ENCODE assay signal across 10 mouse cellular contexts in genomic region chr8:108705751-108706150, GRCm38 (mm10).
DNase-seq lines count a peak whose midpoint lies in the region; ATAC-seq and TF ChIP-seq lines count a peak whose summit lies in the region.
"Had no signal": no experiment of that assay in that cellular context is flagged by ENCODE, and none has a peak within 500 bp of the region (broad histone marks: within the 10 kb centered on the region; RNA-seq: fewer than 3 reads in every experiment).

No protein-coding gene starts in this region.

- H3K4me2 ChIP-seq in kidney, embryonic 15.5 days = peak overlapping the region; percentile 85
- peak overlapping the region; percentile 65 for H3K4me2 ChIP-seq in forebrain, embryonic 11.5 days (ENCODE audit: low read depth, low read length, severe bottlenecking)
- peak overlapping the region; percentile 95; the same call in 1 of the 2 replicates for H3K4me2 ChIP-seq in intestine, postnatal 0 days (replicated peaks; ENCODE audit: low read depth)
- H3K4me2 ChIP-seq in midbrain, postnatal 0 days (ENCODE audit: low read depth, low read length, poor library complexity, severe bottlenecking) = peak overlapping the region; percentile 99

- TF ChIP-seq CTCF in kidney, adult 2 months (conservative IDR thresholded peaks at IDR 0.05; ENCODE audit: insufficient read depth, insufficient read length, low read depth, low read length) = no peak
- TF ChIP-seq CTCF in intestine, postnatal 0 days (IDR thresholded peaks at IDR 0.05; ENCODE audit: low read depth) = no peak
- no peak for TF ChIP-seq CTCF in midbrain, postnatal 0 days (IDR thresholded peaks at IDR 0.05)

- WGBS in kidney, embryonic 15.5 days = 44% methylated on average over 2 of the region's 2 CpGs
- WGBS in kidney, adult 2 months = 90% methylated on average over 2 of the region's 2 CpGs
- WGBS in forebrain, embryonic 11.5 days = 36% methylated on average over 2 of the region's 2 CpGs
- 70% methylated on average over 2 of the region's 2 CpGs for WGBS in intestine, postnatal 0 days
- 31% methylated on average over 2 of the region's 2 CpGs for WGBS in midbrain, postnatal 0 days

- H3K27me3 ChIP-seq in kidney, embryonic 15.5 days = peaks cover 15% of the 10 kb centered on the region
- peaks cover 8% of the 10 kb centered on the region for H3K27me3 ChIP-seq in kidney, adult 2 months (replicated peaks; ENCODE audit: control insufficient read depth, insufficient read depth, low read length)
- H3K27me3 ChIP-seq in forebrain, embryonic 11.5 days (ENCODE audit: control insufficient read depth, insufficient read depth, low read length) = peaks cover 2% of the 10 kb centered on the region
- H3K27me3 ChIP-seq in intestine, postnatal 0 days (replicated peaks; ENCODE audit: control insufficient read depth, insufficient read depth, low read length) = no peaks in the 10 kb centered on the region; the same call in 1 of the 2 replicates
- no peaks in the 10 kb centered on the region for H3K27me3 ChIP-seq in midbrain, postnatal 0 days (ENCODE audit: insufficient read depth, low read length)

- TF ChIP-seq POLR2A in kidney, adult 2 months (IDR thresholded peaks at IDR 0.05; ENCODE audit: low read depth, low read length) = no peak

- no peaks in the 10 kb centered on the region for H3K9me3 ChIP-seq in kidney, embryonic 15.5 days (replicated peaks)
- H3K9me3 ChIP-seq in forebrain, embryonic 11.5 days (ENCODE audit: control insufficient read depth, low read length) = no peaks in the 10 kb centered on the region
- no peaks in the 10 kb centered on the region for H3K9me3 ChIP-seq in intestine, postnatal 0 days (ENCODE audit: control insufficient read depth)
- H3K9me3 ChIP-seq in midbrain, postnatal 0 days (ENCODE audit: low read length) = no peaks in the 10 kb centered on the region

- peak overlapping the region; percentile 72; the same call in 1 of the 2 replicates for H3K4me3 ChIP-seq in kidney, embryonic 15.5 days (replicated peaks)
- H3K4me3 ChIP-seq in kidney, adult 2 months (ENCODE audit: insufficient read depth, low read depth, low read length) = no peak overlapping the region
- H3K4me3 ChIP-seq in forebrain, embryonic 11.5 days (ENCODE audit: low read depth, low read length) = peak overlapping the region; percentile 98
- peak overlapping the region; percentile 97; the same call in 1 of the 2 replicates for H3K4me3 ChIP-seq in intestine, postnatal 0 days (ENCODE audit: low read depth, low read length)
- H3K4me3 ChIP-seq in midbrain, postnatal 0 days (ENCODE audit: low read depth, low read length) = peak overlapping the region; percentile 91

- H3K36me3 ChIP-seq in kidney, embryonic 15.5 days = no peaks in the 10 kb centered on the region
- H3K36me3 ChIP-seq in kidney, adult 2 months (ENCODE audit: control insufficient read depth, insufficient read depth, low read length) = no peaks in the 10 kb centered on the region
- no peaks in the 10 kb centered on the region for H3K36me3 ChIP-seq in forebrain, embryonic 11.5 days (ENCODE audit: control insufficient read depth, insufficient read depth, low read length)
- H3K36me3 ChIP-seq in intestine, postnatal 0 days (ENCODE audit: control insufficient read depth, insufficient read depth) = no peaks in the 10 kb centered on the region
- no peaks in the 10 kb centered on the region for H3K36me3 ChIP-seq in midbrain, postnatal 0 days (ENCODE audit: insufficient read depth, low read length)

- ATAC-seq in kidney, embryonic 15.5 days (replicated peaks; ENCODE audit: low FRiP score) = no peak
- no peak for ATAC-seq in forebrain, embryonic 11.5 days (replicated peaks; ENCODE audit: low FRiP score)
- ATAC-seq in intestine, postnatal 0 days = no peak
- no peak for ATAC-seq in midbrain, postnatal 0 days (ENCODE audit: low FRiP score)
- ATAC-seq in megakaryocyte-erythroid progenitor cell, adult 5-6 weeks (replicated peaks; ENCODE audit: low FRiP score, low TSS enrichment, poor library complexity, severe bottlenecking) = no peak

- DNase-seq in kidney, adult 2 months = no peak
- no peak for DNase-seq in forebrain, embryonic 11.5 days (ENCODE audit: low spot score)
- DNase-seq in midbrain, postnatal 0 days (ENCODE audit: low spot score) = no peak
- no peak for DNase-seq in ovary, postnatal 36 days (ENCODE audit: low spot score)
- DNase-seq in cerebellum, postnatal 36 days = no peak
- DNase-seq: gastrocnemius, postnatal 14 days had no signal

- H3K9ac ChIP-seq in kidney, embryonic 15.5 days = no peak overlapping the region
- H3K9ac ChIP-seq in forebrain, embryonic 11.5 days (ENCODE audit: low read length) = peak overlapping the region; percentile 28
- no peak overlapping the region for H3K9ac ChIP-seq in intestine, postnatal 0 days (ENCODE audit: low read depth, low read length)
- peak overlapping the region; percentile 100 for H3K9ac ChIP-seq in midbrain, postnatal 0 days (replicated peaks; ENCODE audit: low read length, poor library complexity, severe bottlenecking)

- peaks cover 57% of the 10 kb centered on the region for H3K4me1 ChIP-seq in kidney, embryonic 15.5 days
- H3K4me1 ChIP-seq in kidney, adult 2 months (ENCODE audit: control insufficient read depth, insufficient read depth, low read length) = peaks cover 5% of the 10 kb centered on the region; the same call in 1 of the 2 replicates
- H3K4me1 ChIP-seq in forebrain, embryonic 11.5 days (replicated peaks; ENCODE audit: control insufficient read depth, insufficient read depth, low read length) = peaks cover 38% of the 10 kb centered on the region
- H3K4me1 ChIP-seq in intestine, postnatal 0 days (replicated peaks; ENCODE audit: control insufficient read depth, insufficient read depth, low read length) = no peaks in the 10 kb centered on the region
- peaks cover 5% of the 10 kb centered on the region; the same call in 1 of the 2 replicates for H3K4me1 ChIP-seq in midbrain, postnatal 0 days (ENCODE audit: insufficient read depth, low read length)

- H3K27ac ChIP-seq in kidney, embryonic 15.5 days = 0 out of 2 replicates have a peak overlapping the region, but pooled peaks have one; percentile 18
- H3K27ac ChIP-seq in kidney, adult 2 months (ENCODE audit: insufficient read depth, low read depth, low read length) = no peak overlapping the region; the same call in 1 of the 2 replicates
- 0 out of 2 replicates have a peak overlapping the region, but pooled peaks have one; percentile 37 for H3K27ac ChIP-seq in forebrain, embryonic 11.5 days (ENCODE audit: low read depth, low read length)
- no peak overlapping the region for H3K27ac ChIP-seq in intestine, postnatal 0 days (ENCODE audit: low read depth, low read length)
- peak overlapping the region; percentile 100 for H3K27ac ChIP-seq in midbrain, postnatal 0 days (ENCODE audit: low read depth, low read length)
- H3K27ac ChIP-seq: macrophage had no signal

Comparison
In these comparisons a context has a peak if more than half of its experiments do, and no peak if none do; other contexts are left out.
1. H3K27ac ChIP-seq: peak in kidney, embryonic 15.5 days (single experiment), forebrain, embryonic 11.5 days (single experiment) and midbrain, postnatal 0 days (single experiment); none in kidney, adult 2 months (single experiment) and intestine, postnatal 0 days (single experiment).
2. H3K9ac ChIP-seq: peak in forebrain, embryonic 11.5 days (single experiment) and midbrain, postnatal 0 days (single experiment); none in kidney, embryonic 15.5 days (single experiment) and intestine, postnatal 0 days (single experiment).
3. Peak in every context shown above with its lines, with median percentiles within 50 percentile points of each other: H3K4me2 ChIP-seq.